In the genomic region with DNA sequence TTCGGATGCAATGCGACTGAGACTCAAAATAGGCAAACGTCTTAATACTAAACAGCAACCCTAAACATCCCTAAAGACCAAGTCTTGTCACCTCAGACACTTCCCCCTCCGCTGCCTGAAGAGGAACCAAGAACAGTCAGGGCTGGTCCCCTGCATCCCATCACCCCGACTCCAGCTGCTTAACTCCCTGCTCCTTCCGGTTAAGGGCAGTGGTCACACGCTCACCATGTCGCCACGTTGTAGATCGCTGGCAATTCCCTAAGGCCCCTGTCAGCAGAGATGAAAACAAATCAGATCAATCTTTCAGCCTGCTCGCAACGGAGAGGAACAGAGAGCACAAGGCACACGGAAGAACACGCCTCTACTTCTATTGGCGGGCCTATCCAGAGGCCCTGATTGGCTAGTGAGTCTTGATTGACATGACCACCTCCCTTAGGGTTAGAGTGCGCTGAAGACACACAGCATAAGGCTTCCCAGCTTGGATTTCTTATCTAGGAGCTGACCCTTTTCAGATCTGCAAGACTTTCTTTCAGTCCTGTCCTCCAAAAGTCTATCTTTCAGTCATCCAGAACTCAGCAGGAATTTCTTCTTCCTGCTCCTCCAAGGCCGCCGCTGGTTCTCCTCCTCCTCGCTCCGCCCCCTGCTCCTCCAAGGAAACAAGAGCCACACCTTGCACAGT, we compare ENCODE assay signal across 8 mouse cellular contexts.
A peak's percentile ranks its signal among the peaks of the same experiment; 100 is the strongest.
DNase-seq lines count a peak whose midpoint lies in the region; TF ChIP-seq lines count a peak whose summit lies in the region.
"Not testable (repeated sequence)": the region's sequence is repeated elsewhere in the genome, so short reads cannot be mapped to it uniquely, and the experiment has no call there.

No protein-coding gene starts in this region.

- peak; percentile 46 to 85 for DNase-seq in adrenal gland, adult (ENCODE audit: inconsistent age in 2 of 2, low spot score in 1 of 2)
- DNase-seq in embryo, embryonic 11 days, result peak; percentile 54
- peak; percentile 11 for DNase-seq in gastrocnemius, postnatal 14 days
- DNase-seq in induced T-regulatory cell, adult 2 months (ENCODE audit: low read depth), result peak; percentile 77
- peak; percentile 23 to 27 for DNase-seq in left cerebral cortex, adult 2 months (ENCODE audit: extremely low spot score in 1 of 2, low spot score in 2 of 2)
- DNase-seq in lung, postnatal 4 days, result peak; percentile 34 to 40
- peak; percentile 63 for DNase-seq in retina, embryonic 14.5 days (ENCODE audit: low spot score)
- peak; percentile 17 to 31 for DNase-seq in urinary bladder, adult 18-20 months (ENCODE audit: low spot score in 2 of 2)

- H3K27ac ChIP-seq in left cerebral cortex, adult 2 months, result not testable (repeated sequence)

- not testable (repeated sequence) for TF ChIP-seq CTCF in left cerebral cortex, adult 2 months (IDR thresholded peaks at IDR 0.05)

- peak overlapping the region; percentile 50 for H3K4me3 ChIP-seq in left cerebral cortex, adult 2 months

- intact Hi-C loops in gastrocnemius, postnatal 14 days (cut with DNase I; ENCODE audit: low total_unique reads); left cerebral cortex, adult 2 months (cut with DNase I): not testable (repeated sequence)

Comparison
In these comparisons a context has a peak if more than half of its experiments do, and no peak if none do; other contexts are left out.
1. DNase-seq: peak in every context shown above with its lines; median percentile 77 in induced T-regulatory cell, adult 2 months; 66 in adrenal gland, adult; 63 in retina, embryonic 14.5 days; 54 in embryo, embryonic 11 days; 37 in lung, postnatal 4 days; 25 in left cerebral cortex, adult 2 months; 24 in urinary bladder, adult 18-20 months; 11 in gastrocnemius, postnatal 14 days.